9 mouse cellular contexts compared by ENCODE assay signal in genomic region chr11:114536616-114537493, GRCm38 (mm10).
DNase-seq lines count a peak whose midpoint lies in the region; ATAC-seq lines count a peak whose summit lies in the region.
"Had no signal": no experiment of that assay in that cellular context is flagged by ENCODE, and none has a peak within 500 bp of the region (broad histone marks: within the 10 kb centered on the region; RNA-seq: fewer than 3 reads in every experiment).

No protein-coding gene starts in this region.

- H3K9me3 ChIP-seq in neural tube, embryonic 11.5 days (ENCODE audit: control insufficient read depth, low read length) = no peaks in the 10 kb centered on the region
- no peaks in the 10 kb centered on the region for H3K9me3 ChIP-seq in forebrain, embryonic 14.5 days (replicated peaks; ENCODE audit: control insufficient read depth, low read length)
- no peaks in the 10 kb centered on the region for H3K9me3 ChIP-seq in limb, embryonic 10.5 days (replicated peaks)

- 20% methylated on average over 13 of the region's 13 CpGs for WGBS in neural tube, embryonic 11.5 days
- WGBS in forebrain, embryonic 14.5 days = 12% methylated on average over 13 of the region's 13 CpGs
- 16% methylated on average over 13 of the region's 13 CpGs for WGBS in limb, embryonic 10.5 days

- no peak overlapping the region for H3K4me2 ChIP-seq in neural tube, embryonic 11.5 days (ENCODE audit: low read depth)
- peak overlapping the region; percentile 2; the same call in 1 of the 2 replicates for H3K4me2 ChIP-seq in forebrain, embryonic 14.5 days (ENCODE audit: low read length)
- H3K4me2 ChIP-seq: liver, embryonic 12.5 days had no signal

- H3K9ac ChIP-seq in neural tube, embryonic 11.5 days (ENCODE audit: low read length) = no peak overlapping the region
- H3K9ac ChIP-seq in forebrain, embryonic 14.5 days (ENCODE audit: low read length) = no peak overlapping the region; the same call in 1 of the 2 replicates
- H3K9ac ChIP-seq: liver, embryonic 12.5 days had no signal

- peaks cover 9% of the 10 kb centered on the region; the same call in 1 of the 2 replicates for H3K4me1 ChIP-seq in neural tube, embryonic 11.5 days (ENCODE audit: control insufficient read depth, insufficient read depth, low read length)
- peaks cover 16% of the 10 kb centered on the region for H3K4me1 ChIP-seq in forebrain, embryonic 14.5 days (ENCODE audit: control insufficient read depth, insufficient read depth, low read length)
- H3K4me1 ChIP-seq in limb, embryonic 10.5 days = peaks cover 26% of the 10 kb centered on the region
- H3K4me1 ChIP-seq: liver, embryonic 12.5 days had no signal

- H3K36me3 ChIP-seq in neural tube, embryonic 11.5 days (ENCODE audit: control insufficient read depth, insufficient read depth, low read length) = no peaks in the 10 kb centered on the region
- no peaks in the 10 kb centered on the region for H3K36me3 ChIP-seq in forebrain, embryonic 14.5 days (ENCODE audit: control insufficient read depth, insufficient read depth, low read length)
- H3K36me3 ChIP-seq in limb, embryonic 10.5 days = no peaks in the 10 kb centered on the region
- H3K36me3 ChIP-seq: liver, embryonic 12.5 days had no signal

- H3K4me3 ChIP-seq in neural tube, embryonic 11.5 days (ENCODE audit: low read depth, low read length) = no peak overlapping the region
- H3K4me3 ChIP-seq in forebrain, embryonic 14.5 days (ENCODE audit: low read depth, low read length) = no peak overlapping the region
- H3K4me3 ChIP-seq in limb, embryonic 10.5 days = no peak overlapping the region
- H3K4me3 ChIP-seq: liver, embryonic 12.5 days had no signal

- ATAC-seq in neural tube, embryonic 11.5 days (ENCODE audit: insufficient read depth, low FRiP score, low TSS enrichment) = peak; percentile 35; the same call in 1 of the 2 replicates
- ATAC-seq in forebrain, embryonic 14.5 days = peak; percentile 93
- ATAC-seq: liver, embryonic 12.5 days had no signal

- no peaks in the 10 kb centered on the region for H3K27me3 ChIP-seq in neural tube, embryonic 11.5 days (ENCODE audit: control insufficient read depth, insufficient read depth, low read length)
- H3K27me3 ChIP-seq in forebrain, embryonic 14.5 days (replicated peaks; ENCODE audit: control insufficient read depth, insufficient read depth, low read length) = no peaks in the 10 kb centered on the region
- H3K27me3 ChIP-seq in limb, embryonic 10.5 days (ENCODE audit: low read depth, poor library complexity, severe bottlenecking) = no peaks in the 10 kb centered on the region; the same call in 1 of the 2 replicates

- DNase-seq in neural tube, embryonic 11.5 days (ENCODE audit: low spot score) = peak; percentile 54
- no peak for DNase-seq in neural tube, embryonic 10.5 days (ENCODE audit: extremely low spot score, low spot score)
- DNase-seq in forebrain, embryonic 14.5 days (ENCODE audit: low spot score) = peak; percentile 89
- DNase-seq in limb, embryonic 10.5 days (ENCODE audit: low spot score) = no peak
- peak; percentile 49 for DNase-seq in retina, embryonic 14.5 days (ENCODE audit: low spot score)
- no peak for DNase-seq in adrenal gland, postnatal 4 days (ENCODE audit: low spot score in 2 of 2)
- no peak for DNase-seq in liver

- H3K27ac ChIP-seq in neural tube, embryonic 11.5 days (ENCODE audit: low read depth, low read length) = peak overlapping the region; percentile 34
- H3K27ac ChIP-seq in forebrain, embryonic 14.5 days (ENCODE audit: low read depth, low read length) = peak overlapping the region; percentile 83
- peak overlapping the region; percentile 53 for H3K27ac ChIP-seq in limb, embryonic 10.5 days
- H3K27ac ChIP-seq: liver, embryonic 12.5 days; macrophage had no signal

Comparison
In these comparisons a context has a peak if more than half of its experiments do, and no peak if none do; other contexts are left out.
1. DNase-seq: peak in neural tube, embryonic 11.5 days (single experiment), forebrain, embryonic 14.5 days (single experiment) and retina, embryonic 14.5 days (single experiment); none in neural tube, embryonic 10.5 days (single experiment), limb, embryonic 10.5 days (single experiment), adrenal gland, postnatal 4 days (0 of 2) and liver (single experiment).
2. Peak in every context shown above with its lines, with median percentiles within 50 percentile points of each other: H3K27ac ChIP-seq.